Mouse (Mus musculus) cortical plate, adult 2 months (tissue): ENCODE measurements around the gene Crb3.

ENCODE experiments used
- CTCF ChIP-seq: fragments of 200-500 bp; IDR thresholded peaks from 2 replicates; pipeline ENCODE4 v1.5.1; 2011; ENCODE audit warnings: mild to moderate bottlenecking, control low read depth, low read length; ENCODE audit not compliant: insufficient read depth; ENCODE audit errors: extremely low read depth
- POLR2A ChIP-seq: fragments of 200-500 bp; IDR thresholded peaks from 2 replicates; pipeline ENCODE4 v1.6.1; 2011; ENCODE audit warnings: mild to moderate bottlenecking, low read length, control low read depth; ENCODE audit not compliant: insufficient read depth; ENCODE audit errors: extremely low read depth

DNA sequence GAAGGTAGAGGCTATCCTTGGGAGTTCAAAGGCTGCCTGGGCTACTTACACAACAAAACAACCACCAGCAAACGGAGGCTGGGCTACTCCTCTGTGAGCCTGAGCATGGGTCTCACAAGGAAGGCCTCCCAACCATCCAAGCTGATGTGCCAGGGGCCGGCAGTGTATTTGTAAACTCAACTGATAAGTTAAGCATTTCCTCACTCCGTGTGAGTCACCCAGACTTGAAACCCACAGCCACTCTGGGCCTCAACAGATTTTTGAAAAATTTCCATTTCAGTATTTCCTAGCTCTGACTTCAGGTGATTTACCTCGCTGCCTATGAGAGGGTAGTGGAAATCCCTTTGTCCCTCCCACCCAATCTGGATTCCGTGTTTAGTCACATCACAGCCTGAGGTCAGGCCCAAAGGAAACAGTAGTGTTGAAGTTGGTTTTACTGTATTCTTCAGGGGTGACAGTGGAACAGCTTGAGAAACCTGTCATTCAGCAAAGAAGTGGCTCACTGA lies 49.8 kb downstream of the Crb3 start:
- TF ChIP-seq POLR2A (no peak), CTCF (no peak)
